Mouse (Mus musculus) lung, postnatal 0 days (tissue): ENCODE data around the gene Notum.

Experiments used
- CTCF ChIP-seq: IDR thresholded peaks from 2 replicates; pipeline ENCODE4 v1.5.1; 2016; ENCODE audit warnings: antibody characterized with exemption, mild to moderate bottlenecking
- EP300 ChIP-seq: IDR thresholded peaks from 2 replicates; pipeline ENCODE4 v1.6.1; 2016; ENCODE audit warnings: antibody characterized with exemption, mild to moderate bottlenecking, control low read depth

- no peak for TF ChIP-seq CTCF
- no peak for TF ChIP-seq EP300
Measured at GRCm38 (mm10) chr11:120686650-120687272, 25.8 kb upstream of the Notum start.
